Mouse (Mus musculus): Measurements from ENCODE around the gene Fmnl3. TPM values are rescaled to one million over a fixed set of nuclear protein-coding genes. Genes with fewer than 3 reads are reported as not detected.

The Fmnl3 gene
- total and polyA plus RNA-seq, 3 experiments, result 24.2 to 49.3 (median 28.6) TPM

GRCm38 (mm10) chr15:99400602-99401001 is 30.3 kb upstream of the Fmnl3 start:
- TF ChIP-seq MEF2A (IDR thresholded peaks at IDR 0.05; ENCODE audit: borderline replicate concordance, low read depth, low read length) (no peak), ZKSCAN1 (IDR thresholded peaks at IDR 0.05; ENCODE audit: borderline replicate concordance, low read depth, low read length) (no peak), ZMIZ1 (IDR thresholded peaks at IDR 0.05; ENCODE audit: low read depth, low read length) (no peak), CHD2 (IDR thresholded peaks at IDR 0.05; ENCODE audit: low read length) (no peak), BHLHE40 (IDR thresholded peaks at IDR 0.05; ENCODE audit: low read depth, low read length) (no peak), CHD1 (IDR thresholded peaks at IDR 0.05; ENCODE audit: low read depth, low read length) (no peak)
- Histone ChIP-seq H3K4me1 (ENCODE audit: control insufficient read depth in 1 of 2, insufficient read depth in 2 of 2) (peaks cover 15 to 60% of the 10 kb centered on the region in 2 experiments), H3K9me3 (replicated peaks; ENCODE audit: low read length) (no peaks in the 10 kb centered on the region), H3K79me2 (replicated peaks; ENCODE audit: control insufficient read depth, extremely low read depth, insufficient read depth, poor library complexity, severe bottlenecking) (peaks cover 86% of the 10 kb centered on the region), H3K9ac (ENCODE audit: insufficient read depth, low read depth) (peak overlapping the region; percentile 83), H3K27me3 (replicated peaks) (no peaks in the 10 kb centered on the region), H3K36me3 (replicated peaks in 1 of 2; ENCODE audit: control insufficient read depth in 1 of 2, insufficient read depth in 1 of 2, low read length in 1 of 2) (peaks cover 37 to 78% of the 10 kb centered on the region in 2 experiments), H3K4me2 (ENCODE audit: insufficient read depth, low read depth, poor library complexity, severe bottlenecking) (peak overlapping the region; percentile 60), H3K27ac (ENCODE audit: insufficient read depth, low read depth) (no peak overlapping the region), H3K4me3 (replicated peaks in 1 of 3; ENCODE audit: low read depth in 2 of 3, low read length in 2 of 3, poor library complexity in 1 of 3) (peak overlapping the region in 2 of 3 experiments; percentile 52 to 67)
- in situ Hi-C loops (cut with MboI; ENCODE audit: low pct_ligation_motif_present, low pct_unique_long_range_greater_than_20kb, low sequenced_read_pairs), result no loop called here
- dilution Hi-C loops (cut with MboI; ENCODE audit: extremely low pct_ligation_motif_present, extremely low pct_unique_long_range_greater_than_20kb, low sequenced_read_pairs), result no loop called here
- peak; percentile 45 for DNase-seq (ENCODE audit: extremely low read depth)

DNA sequence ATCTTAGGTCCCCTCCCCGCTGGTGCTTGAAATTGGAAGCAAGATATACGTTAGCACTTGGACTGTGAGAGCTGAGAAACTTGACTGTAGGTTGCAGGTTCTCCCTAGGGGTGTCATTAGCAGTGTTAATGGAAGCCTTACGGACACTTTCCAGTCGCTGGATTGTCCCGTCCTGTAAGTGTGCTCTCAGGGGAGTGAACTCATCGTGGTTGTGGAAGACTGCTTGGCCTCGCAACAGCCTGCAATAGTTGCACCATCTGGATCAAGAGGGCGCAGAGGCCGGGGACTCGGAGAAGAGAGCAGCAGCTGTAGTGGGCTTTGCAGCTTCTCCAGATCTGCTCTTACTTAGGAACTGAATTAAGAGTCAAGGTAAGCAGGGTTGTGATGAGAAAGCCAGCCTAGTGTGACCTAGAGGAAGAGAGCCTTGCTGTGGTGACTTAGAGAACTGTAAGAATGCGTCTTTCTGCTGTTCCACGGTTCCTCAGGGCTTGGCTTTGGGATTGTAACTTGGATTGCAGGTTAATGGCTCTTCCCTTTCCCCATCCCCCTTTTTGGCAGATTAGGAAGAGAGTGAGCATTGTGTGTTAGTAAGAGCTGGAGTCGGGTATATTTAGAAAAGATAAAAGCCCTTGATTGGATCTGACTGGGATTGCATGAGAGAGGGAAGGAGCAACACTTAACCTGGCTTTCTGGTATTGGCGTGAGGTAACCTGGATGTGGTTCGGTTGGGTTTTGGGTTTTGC is 29.4 kb upstream of the Fmnl3 start:
- peak overlapping the region; percentile 65 for H3K4me2 ChIP-seq (ENCODE audit: insufficient read depth, low read depth, poor library complexity, severe bottlenecking)
- dilution Hi-C loops (cut with MboI; ENCODE audit: extremely low pct_ligation_motif_present, extremely low pct_unique_long_range_greater_than_20kb, low sequenced_read_pairs), result no loop called here
- in situ Hi-C loops (cut with MboI; ENCODE audit: low pct_ligation_motif_present, low pct_unique_long_range_greater_than_20kb, low sequenced_read_pairs), result no loop called here

More for the DNA sequence above, 29.4 kb upstream of the Fmnl3 start:
- peak; percentile 59 for DNase-seq (ENCODE audit: extremely low read depth)
- Histone ChIP-seq H3K27ac (ENCODE audit: insufficient read depth, low read depth) (peak overlapping the region; percentile 80), H3K36me3 (replicated peaks in 1 of 2; ENCODE audit: control insufficient read depth in 1 of 2, insufficient read depth in 1 of 2, low read length in 1 of 2) (peaks cover 30 to 69% of the 10 kb centered on the region in 2 experiments), H3K9me3 (replicated peaks; ENCODE audit: low read length) (no peaks in the 10 kb centered on the region), H3K79me2 (replicated peaks; ENCODE audit: control insufficient read depth, extremely low read depth, insufficient read depth, poor library complexity, severe bottlenecking) (peaks cover 96% of the 10 kb centered on the region), H3K9ac (ENCODE audit: insufficient read depth, low read depth) (peak overlapping the region; percentile 83), H3K27me3 (replicated peaks) (no peaks in the 10 kb centered on the region), H3K4me3 (replicated peaks in 1 of 3; ENCODE audit: low read depth in 2 of 3, low read length in 2 of 3, poor library complexity in 1 of 3) (peak overlapping the region; percentile 47 to 67 (median 52)), H3K4me1 (ENCODE audit: control insufficient read depth in 1 of 2, insufficient read depth in 2 of 2) (peaks cover 15 to 69% of the 10 kb centered on the region in 2 experiments)
- no peak; the same call in 1 of the 2 replicates for TF ChIP-seq ETS1 (conservative IDR thresholded peaks at IDR 0.05; ENCODE audit: low read depth, low read length)
- no peak; a peak in 1 of 4 replicates for TF ChIP-seq CTCF (conservative IDR thresholded peaks at IDR 0.05 in 1 of 2, IDR thresholded peaks at IDR 0.05 in 1 of 2; ENCODE audit: low read depth in 2 of 2, low read length in 2 of 2)
- TF ChIP-seq NRF1 (IDR thresholded peaks at IDR 0.05; ENCODE audit: low read depth, low read length), result no peak
- TF ChIP-seq RCOR1 (conservative IDR thresholded peaks at IDR 0.05; ENCODE audit: low read depth, low read length), result no peak
- TF ChIP-seq GABPA (IDR thresholded peaks at IDR 0.05; ENCODE audit: insufficient replicate concordance, low read depth, low read length), result no peak
- no peak for TF ChIP-seq IRF4 (IDR thresholded peaks at IDR 0.05; ENCODE audit: low read depth, low read length)
- TF ChIP-seq MAZ (IDR thresholded peaks at IDR 0.05; ENCODE audit: low read depth, low read length), result no peak
- no peak for TF ChIP-seq KAT2A (IDR thresholded peaks at IDR 0.05; ENCODE audit: insufficient replicate concordance, low read length)
- peak; percentile 50; the same call in 1 of the 2 replicates for TF ChIP-seq MEF2A (IDR thresholded peaks at IDR 0.05; ENCODE audit: borderline replicate concordance, low read depth, low read length)
- TF ChIP-seq JUN (IDR thresholded peaks at IDR 0.05; ENCODE audit: insufficient read depth, low read depth, low read length), result no peak
- TF ChIP-seq EP300 (IDR thresholded peaks at IDR 0.05; ENCODE audit: low read length), result no peak
- peak; percentile 13; the same call in 1 of the 2 replicates for TF ChIP-seq MXI1 (IDR thresholded peaks at IDR 0.05; ENCODE audit: low read depth, low read length)
- 0 out of 2 replicates have a peak, but pooled peaks have one; percentile 31 for TF ChIP-seq TBP (conservative IDR thresholded peaks at IDR 0.05; ENCODE audit: low read depth, low read length)
- TF ChIP-seq POLR2AphosphoS2 (IDR thresholded peaks at IDR 0.05; ENCODE audit: low read depth, low read length), result no peak
- TF ChIP-seq POLR2A (IDR thresholded peaks at IDR 0.05; ENCODE audit: low read depth, low read length), result no peak
- TF ChIP-seq ZMIZ1 (IDR thresholded peaks at IDR 0.05; ENCODE audit: low read depth, low read length), result no peak
- no peak; the same call in 1 of the 2 replicates for TF ChIP-seq MAX (IDR thresholded peaks at IDR 0.05; ENCODE audit: low read length)
- TF ChIP-seq TCF12 (IDR thresholded peaks at IDR 0.05; ENCODE audit: low read depth, low read length), result peak; percentile 31; the same call in 1 of the 2 replicates
- TF ChIP-seq MYC (IDR thresholded peaks at IDR 0.05; ENCODE audit: low read depth, low read length), result no peak
- TF ChIP-seq NELFE (IDR thresholded peaks at IDR 0.05; ENCODE audit: low read depth, low read length), result 0 out of 2 replicates have a peak, but pooled peaks have one; percentile 12
- no peak for TF ChIP-seq ZKSCAN1 (IDR thresholded peaks at IDR 0.05; ENCODE audit: borderline replicate concordance, low read depth, low read length)
